Mouse (Mus musculus) intestine, postnatal 0 days (tissue): ENCODE results near the gene Togaram1. TPM values are rescaled to one million over a fixed set of nuclear protein-coding genes. Genes with fewer than 3 reads are reported as not detected.

ENCODE experiments used
- ATAC-seq: fragments of 200-750 bp; cut with Nextera tagmentation; 2 replicates; pipeline ENCODE4 v1.8.0; 2017; ENCODE audit warnings: mild to moderate bottlenecking, moderate TSS enrichment, moderate library complexity
- H3K27ac ChIP-seq: fragments of 300-500 bp; sonication (generic); 2 replicates; pipeline ENCODE4 v1.5.1; 2014; ENCODE audit warnings: mild to moderate bottlenecking, low read depth, low read length, moderate library complexity
- H3K27me3 ChIP-seq: fragments of 300-500 bp; sonication (generic); replicated peaks from 2 replicates; pipeline ENCODE4 v1.6.1; 2014; ENCODE audit warnings: low read length, mixed read lengths; ENCODE audit not compliant: control insufficient read depth, insufficient read depth
- H3K36me3 ChIP-seq: fragments of 300-500 bp; sonication (generic); 2 replicates; pipeline ENCODE4 v1.6.1; 2014; ENCODE audit warnings: mild to moderate bottlenecking, moderate library complexity; ENCODE audit not compliant: control insufficient read depth, insufficient read depth
- H3K4me1 ChIP-seq: fragments of 300-500 bp; sonication (generic); replicated peaks from 2 replicates; pipeline ENCODE4 v1.6.1; 2014; ENCODE audit warnings: antibody characterized with exemption, low read length, mixed read lengths; ENCODE audit not compliant: control insufficient read depth, insufficient read depth
- H3K4me2 ChIP-seq: fragments of 300-500 bp; sonication (generic); replicated peaks from 2 replicates; pipeline ENCODE4 v1.6.1; 2014; ENCODE audit warnings: low read depth, mild to moderate bottlenecking, moderate library complexity
- H3K4me3 ChIP-seq: fragments of 300-500 bp; sonication (generic); 2 replicates; pipeline ENCODE4 v1.5.1; 2014; ENCODE audit warnings: low read depth, low read length
- H3K9ac ChIP-seq: fragments of 300-500 bp; sonication (generic); 2 replicates; pipeline ENCODE4 v1.6.1; 2014; ENCODE audit warnings: mild to moderate bottlenecking, low read depth, low read length
- H3K9me3 ChIP-seq: fragments of 300-500 bp; sonication (generic); 2 replicates; pipeline ENCODE4 v1.6.1; 2016; ENCODE audit warnings: mixed run types; ENCODE audit not compliant: control insufficient read depth
- CTCF ChIP-seq: sonication (generic); IDR thresholded peaks from 2 replicates; pipeline ENCODE4 v1.5.1; 2016; ENCODE audit warnings: low read depth, mild to moderate bottlenecking, control low read depth, antibody characterized with exemption, moderate library complexity
- WGBS: fragments of 180-500 bp; shearing (Covaris S2); extraction: QIAGEN DNeasy Blood & Tissue Kit; methylation state at CpG from one replicate; pipeline ENCODE4 v1.1.7; 2014; 5-methylcytosine and 5-hydroxymethylcytosine counted together
- polyA plus RNA-seq: library from polyadenylated mRNA; unstranded; fragments of >200 nt; fragmentation: Nextera tagmentation; extraction: Ambion mirVana; gene quantifications from 2 replicates; pipeline ENCODE4 v1.2.1, GENCODE M21; 2015

The Togaram1 gene
- polyA plus RNA-seq, 1 experiment from 2014 or later = 14.3 TPM

DNA sequence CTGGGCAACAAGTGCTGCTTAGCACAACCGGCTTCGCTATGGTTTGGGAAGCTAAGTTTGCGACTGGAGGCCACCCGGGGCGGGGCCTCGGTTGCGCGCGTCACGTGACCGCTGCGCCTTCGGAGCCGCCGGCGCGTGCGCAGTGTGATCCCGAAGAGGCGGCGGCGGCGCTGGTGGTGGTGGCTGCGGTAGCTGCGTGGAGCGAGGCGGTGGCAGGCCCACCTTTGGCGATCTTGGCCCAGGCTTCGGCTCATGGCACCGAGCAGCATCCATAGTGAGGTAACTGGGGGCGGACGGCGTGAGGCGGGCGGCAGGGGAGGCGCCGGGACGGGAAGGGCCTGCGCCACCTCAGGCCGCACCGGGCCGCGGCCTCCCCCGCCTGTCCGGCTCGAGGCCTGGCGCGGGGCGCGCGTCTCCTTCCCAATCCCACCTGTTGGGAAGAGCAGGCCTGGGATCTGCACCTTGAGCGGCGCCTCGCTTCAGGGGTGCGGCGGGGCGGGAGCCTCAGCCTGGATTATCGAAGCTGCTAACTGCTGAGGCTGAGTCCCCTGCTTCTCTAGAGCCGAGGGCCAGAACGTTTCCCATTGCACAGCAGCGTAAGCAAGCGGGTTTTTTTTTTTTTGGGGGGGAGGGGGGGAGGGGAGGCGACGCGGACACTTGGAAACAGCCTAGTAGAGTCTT lies 70.7 kb downstream of the Togaram1 start, which contains the start of gene Prpf39:
TSS of gene Prpf39 (plus strand) at position 144 of the 681 bp plus-strand sequence.
- peak; percentile 28; the same call in 1 of the 2 replicates for TF ChIP-seq CTCF

DNA sequence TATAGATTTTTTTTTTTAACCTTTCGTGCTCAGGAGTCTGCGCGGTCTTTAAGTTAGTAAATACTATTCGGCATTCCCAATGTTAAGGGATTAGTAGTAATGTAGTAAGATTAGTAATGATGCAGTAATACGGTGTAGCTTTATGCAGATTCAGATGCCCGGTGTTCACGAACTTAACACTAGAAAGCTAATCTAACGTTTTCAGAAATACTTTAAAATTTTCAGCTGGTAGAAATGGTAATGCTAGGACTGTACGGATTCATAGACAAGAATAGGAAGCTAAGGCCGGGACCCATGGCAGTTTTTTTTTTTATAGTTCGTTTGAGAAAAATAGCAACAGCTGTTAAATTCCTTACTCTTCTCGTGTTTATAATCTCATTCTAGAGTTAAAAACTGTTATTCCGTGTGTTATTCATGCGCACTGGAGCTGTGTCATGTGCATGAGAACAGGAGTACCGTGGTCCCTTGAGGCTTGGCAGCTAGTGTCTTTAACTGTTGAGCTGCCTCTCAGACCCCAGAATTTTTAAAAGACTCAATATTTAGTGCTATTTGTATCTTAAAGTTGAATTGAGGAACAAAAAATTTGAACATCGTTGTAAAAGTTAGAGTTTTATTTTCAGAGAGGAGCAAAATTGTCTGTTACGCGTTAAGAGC lies 71.4 kb downstream of the Togaram1 start:
- WGBS = 9% methylated on average over 18 of the region's 18 CpGs
- Histone ChIP-seq H3K9me3 (no peaks in the 10 kb centered on the region), H3K27ac (peak overlapping the region; percentile 88; the same call in 1 of the 2 replicates), H3K4me1 (0 out of 2 replicates have a peak, but pooled peaks cover 3% of the 10 kb centered on the region), H3K4me2 (peak overlapping the region; percentile 70), H3K27me3 (no peaks in the 10 kb centered on the region), H3K4me3 (peak overlapping the region; percentile 91), H3K36me3 (peaks cover 2% of the 10 kb centered on the region; the same call in 1 of the 2 replicates), H3K9ac (peak overlapping the region; percentile 91)
- no peak for ATAC-seq
- TF ChIP-seq CTCF = no peak

More for the DNA sequence above, 70.7 kb downstream of the Togaram1 start, which contains the start of gene Prpf39:
- 0 out of 2 replicates have a peak, but pooled peaks cover 3% of the 10 kb centered on the region for H3K4me1 ChIP-seq
- peak within 1 kb of the TSS; percentile 88 for H3K27ac ChIP-seq
- no peaks in the 10 kb centered on the region for H3K9me3 ChIP-seq
- ATAC-seq = peak; percentile 93
- H3K4me2 ChIP-seq = peak within 1 kb of the TSS; percentile 70
- H3K27me3 ChIP-seq = no peaks in the 10 kb centered on the region
- under 1% methylated on average over 65 of the region's 65 CpGs for WGBS
- no peaks in the 10 kb centered on the region for H3K36me3 ChIP-seq
- H3K4me3 ChIP-seq = peak within 1 kb of the TSS; percentile 91
- peak within 1 kb of the TSS; percentile 91 for H3K9ac ChIP-seq

DNA sequence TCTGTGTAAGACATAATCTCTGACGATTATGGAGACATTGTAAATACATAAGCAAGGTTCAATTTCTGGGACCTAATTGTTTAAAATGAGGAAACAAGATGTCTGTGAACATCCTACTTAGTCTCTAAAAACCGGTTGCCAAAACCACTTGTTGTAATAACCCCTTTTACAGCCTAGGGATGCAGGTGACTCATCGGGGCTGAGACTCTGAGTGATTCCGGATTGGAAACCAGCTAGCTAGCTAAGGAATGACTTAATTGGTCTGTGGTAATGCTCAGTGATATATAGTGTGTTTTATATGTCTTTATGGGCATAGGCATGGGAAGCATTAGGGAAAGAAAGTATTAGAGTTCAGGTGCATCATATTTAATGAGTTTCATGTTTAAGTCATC lies 71.9 kb downstream of the Togaram1 start:
- H3K4me1 ChIP-seq = 0 out of 2 replicates have a peak, but pooled peaks cover 3% of the 10 kb centered on the region
- H3K4me2 ChIP-seq = peak overlapping the region; percentile 70
- H3K9me3 ChIP-seq = no peaks in the 10 kb centered on the region
- H3K27ac ChIP-seq = no peak overlapping the region
- peaks cover 7% of the 10 kb centered on the region; the same call in 1 of the 2 replicates for H3K36me3 ChIP-seq
- WGBS = 9% methylated on average over 4 of the region's 4 CpGs
- TF ChIP-seq CTCF = no peak
- no peaks in the 10 kb centered on the region for H3K27me3 ChIP-seq
- ATAC-seq = 0 out of 2 replicates have a peak, but pooled peaks have one; percentile 50
- peak overlapping the region; percentile 91 for H3K4me3 ChIP-seq
- no peak overlapping the region for H3K9ac ChIP-seq

DNA sequence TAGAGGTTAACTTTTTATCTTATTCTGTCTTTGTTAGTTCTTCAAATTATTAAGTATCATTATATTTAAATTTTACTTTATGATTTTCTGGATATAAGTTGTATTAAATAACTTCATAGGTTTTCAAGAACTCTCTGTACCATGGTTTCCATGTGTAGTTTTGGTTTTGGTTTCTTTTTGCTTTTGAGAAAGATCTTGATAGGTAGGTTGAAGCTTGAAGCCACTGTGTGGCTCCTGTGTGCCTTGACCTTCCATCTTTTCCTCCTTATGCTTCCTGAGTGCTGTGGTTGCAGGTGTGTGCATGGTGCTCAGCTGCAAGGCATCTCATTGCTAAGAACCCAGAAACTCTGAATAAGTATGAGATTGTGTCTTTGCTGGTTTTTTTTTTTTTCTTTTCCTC lies 83.2 kb downstream of the Togaram1 start:
- no peaks in the 10 kb centered on the region for H3K9me3 ChIP-seq
- no peaks in the 10 kb centered on the region for H3K4me1 ChIP-seq
- no peak overlapping the region for H3K4me3 ChIP-seq
- H3K27me3 ChIP-seq = no peaks in the 10 kb centered on the region
- peaks cover 17% of the 10 kb centered on the region for H3K36me3 ChIP-seq
- no peak for TF ChIP-seq CTCF
- no peak overlapping the region for H3K9ac ChIP-seq
- no peak for ATAC-seq
- H3K4me2 ChIP-seq = no peak overlapping the region
- no peak overlapping the region for H3K27ac ChIP-seq

DNA sequence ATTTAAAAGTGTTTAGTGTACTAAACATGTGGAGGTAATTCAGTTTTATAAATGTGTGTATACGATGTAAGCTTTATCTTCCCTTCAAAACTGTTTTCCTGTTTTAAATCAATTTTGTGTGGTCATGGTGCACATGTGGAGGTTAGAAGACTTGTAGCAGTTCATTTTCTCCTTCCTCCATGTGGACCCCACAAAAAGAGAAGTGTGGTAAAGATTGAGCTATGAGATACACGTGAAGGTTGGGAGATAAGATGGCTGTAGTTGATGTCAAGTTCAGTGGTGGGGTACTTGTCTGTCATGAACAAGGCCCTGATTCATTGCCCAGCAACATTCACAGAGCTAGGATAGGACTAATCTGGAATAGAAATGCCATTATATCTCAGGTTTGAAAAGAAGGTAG lies 92.6 kb downstream of the Togaram1 start:
- H3K9me3 ChIP-seq = no peaks in the 10 kb centered on the region
- H3K9ac ChIP-seq = no peak overlapping the region
- ATAC-seq = no peak
- H3K4me1 ChIP-seq = no peaks in the 10 kb centered on the region
- no peak for TF ChIP-seq CTCF
- H3K4me3 ChIP-seq = no peak overlapping the region
- no peak overlapping the region for H3K4me2 ChIP-seq
- H3K36me3 ChIP-seq = peaks cover 44% of the 10 kb centered on the region
- H3K27me3 ChIP-seq = no peaks in the 10 kb centered on the region
- H3K27ac ChIP-seq = no peak overlapping the region
- 68% methylated on average over 2 of the region's 2 CpGs for WGBS

DNA sequence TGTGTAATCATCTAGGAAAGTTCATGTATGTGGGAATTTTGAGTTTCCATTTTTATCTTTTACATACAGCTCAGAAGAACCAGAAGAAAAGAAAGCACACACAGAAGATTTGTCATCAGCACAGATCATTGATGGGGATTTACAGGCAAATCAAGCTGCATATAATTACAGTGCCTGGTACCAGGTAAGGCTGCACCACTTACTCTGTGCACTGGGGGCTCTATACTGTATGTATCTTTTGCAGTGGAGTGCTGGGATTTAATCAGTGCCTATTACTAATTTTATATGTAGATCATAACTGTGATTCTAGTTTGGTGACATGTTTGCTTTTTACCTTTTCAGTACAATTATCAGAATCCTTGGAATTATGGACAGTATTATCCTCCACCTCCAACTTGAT lies 95.5 kb downstream of the Togaram1 start:
- no peak for TF ChIP-seq CTCF
- H3K36me3 ChIP-seq = peaks cover 46% of the 10 kb centered on the region
- no peak overlapping the region for H3K4me2 ChIP-seq

More for the DNA sequence above, 95.5 kb downstream of the Togaram1 start:
- no peaks in the 10 kb centered on the region for H3K4me1 ChIP-seq
- no peak overlapping the region for H3K9ac ChIP-seq
- H3K27me3 ChIP-seq = no peaks in the 10 kb centered on the region
- no peak overlapping the region for H3K27ac ChIP-seq
- ATAC-seq = no peak
- H3K9me3 ChIP-seq = no peaks in the 10 kb centered on the region
- no peak overlapping the region for H3K4me3 ChIP-seq
